Mouse (Mus musculus) ES-Bruce4 (cell line): ENCODE data around the gene Spdl1. TPM values are rescaled to one million over a fixed set of nuclear protein-coding genes. Genes with fewer than 3 reads are reported as not detected.

Source experiments
- H3K27ac ChIP-seq: 2 replicates; pipeline ENCODE4 v1.5.1; 2012; ENCODE audit warnings: low read length, inconsistent platforms; ENCODE audit not compliant: insufficient read depth
- H3K27me3 ChIP-seq: 2 replicates; pipeline ENCODE4 v1.6.1; 2012; ENCODE audit warnings: mild to moderate bottlenecking, low read length, inconsistent platforms; ENCODE audit not compliant: control insufficient read depth, poor library complexity, insufficient read depth, severe bottlenecking
- H3K36me3 ChIP-seq: 2 replicates; pipeline ENCODE4 v1.6.1; 2012; ENCODE audit warnings: inconsistent platforms, mild to moderate bottlenecking, low read length, moderate library complexity; ENCODE audit not compliant: control insufficient read depth, poor library complexity, insufficient read depth, severe bottlenecking
- H3K4me1 ChIP-seq: one replicate; pipeline ENCODE4 v1.8.1; 2011; ENCODE audit warnings: low read length; ENCODE audit not compliant: control insufficient read depth, insufficient read depth
- H3K4me3 ChIP-seq: 2 replicates; pipeline ENCODE4 v1.5.1; 2011; ENCODE audit warnings: low read depth, mild to moderate bottlenecking, low read length
- H3K9ac ChIP-seq: 2 replicates; pipeline ENCODE4 v1.6.1; 2012; ENCODE audit warnings: low read depth, mild to moderate bottlenecking, inconsistent platforms; ENCODE audit not compliant: poor library complexity, severe bottlenecking
- H3K9me3 ChIP-seq: replicated peaks from 2 replicates; pipeline ENCODE4 v1.6.1; 2012; ENCODE audit warnings: mild to moderate bottlenecking, low read length, inconsistent platforms; ENCODE audit not compliant: control insufficient read depth, poor library complexity, insufficient read depth, severe bottlenecking
- CTCF ChIP-seq: IDR thresholded peaks from one replicate; pipeline ENCODE4 v1.8.1; 2011; ENCODE audit warnings: low read depth, low read length
- EP300 ChIP-seq: IDR thresholded peaks from 2 replicates; pipeline ENCODE4 v1.6.1; 2011; ENCODE audit warnings: low read depth, low read length; ENCODE audit not compliant: insufficient read depth
- POLR2A ChIP-seq: IDR thresholded peaks from one replicate; pipeline ENCODE4 v1.8.1; 2011; ENCODE audit warnings: low read length; ENCODE audit not compliant: insufficient read depth
- polyA plus RNA-seq: library from polyadenylated mRNA; stranded (reverse); fragments of >200 nt; gene quantifications from 2 replicates; pipeline ENCODE4 v1.2.4, GENCODE M21; 2011; ENCODE audit warnings: low read depth; ENCODE audit not compliant: missing spikeins, insufficient read depth, insufficient read length

The Spdl1 gene
- polyA plus RNA-seq, 1 experiment = 41.2 TPM

DNA sequence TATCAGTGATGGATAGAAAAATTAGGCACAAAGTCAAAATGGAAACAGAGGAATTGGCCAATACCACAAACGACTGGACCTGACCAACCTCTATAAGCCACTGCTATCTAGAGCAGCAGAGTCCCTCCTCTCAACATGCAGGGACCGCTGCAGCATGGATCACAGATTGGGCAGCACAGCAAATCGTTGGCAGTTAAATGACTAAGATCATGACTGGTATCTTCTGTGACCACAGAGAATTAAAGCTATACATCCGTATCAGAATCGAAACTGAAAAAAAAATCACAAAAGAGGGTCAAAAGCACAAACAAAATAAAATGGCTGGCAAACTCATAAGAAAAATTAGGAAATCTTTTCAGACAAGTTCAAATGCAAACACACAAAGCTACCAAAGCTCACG is 71.3 kb downstream of the Spdl1 start:
- Histone ChIP-seq H3K27ac (no peak overlapping the region), H3K9me3 (peaks cover 4% of the 10 kb centered on the region; the same call in 1 of the 2 replicates), H3K4me3 (no peak overlapping the region), H3K36me3 (no peaks in the 10 kb centered on the region), H3K9ac (no peak overlapping the region), H3K4me1 (no peaks in the 10 kb centered on the region), H3K27me3 (no peaks in the 10 kb centered on the region)
- TF ChIP-seq POLR2A (no peak), EP300 (no peak), CTCF (no peak)

DNA sequence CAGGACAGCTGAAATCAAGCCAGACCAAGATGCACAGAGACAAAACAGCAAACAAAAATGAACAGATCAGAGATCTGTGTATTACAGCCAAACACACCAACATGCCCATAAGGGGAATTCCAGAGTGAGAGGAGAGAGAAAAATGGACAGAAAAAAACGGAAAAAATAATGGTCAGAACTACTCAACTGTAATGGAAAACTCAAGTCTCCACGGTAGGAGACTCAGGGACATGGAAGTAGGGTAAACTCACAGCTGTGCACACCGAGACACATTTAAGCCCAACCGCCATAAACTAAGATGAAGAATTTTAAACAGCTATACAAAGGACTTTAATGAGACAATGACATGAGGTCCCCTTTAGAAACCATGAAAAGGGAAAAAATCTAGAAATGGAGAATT is 73.9 kb downstream of the Spdl1 start:
- TF ChIP-seq CTCF (no peak), POLR2A (no peak)
- H3K9ac ChIP-seq = no peak overlapping the region
- H3K4me1 ChIP-seq = no peaks in the 10 kb centered on the region
- H3K27ac ChIP-seq = no peak overlapping the region
- no peaks in the 10 kb centered on the region for H3K27me3 ChIP-seq
- no peak overlapping the region for H3K4me3 ChIP-seq
- H3K36me3 ChIP-seq = no peaks in the 10 kb centered on the region
- H3K9me3 ChIP-seq = no peaks in the 10 kb centered on the region; the same call in 1 of the 2 replicates

Other genes starting within 250 kb of the Spdl1 start
- gene Dock2, start 49.7 kb downstream of the Spdl1 start, polyA plus RNA-seq = 0.65 TPM in 1 of 2 replicates, not detected in the other